Mouse (Mus musculus) naive thymus-derived CD4-positive, alpha-beta T cell, adult 2 months (primary cell): ENCODE data around the gene 3110082I17Rik.
"Not testable (repeated sequence)": the region's sequence is repeated elsewhere in the genome, so short reads cannot be mapped to it uniquely, and the experiment has no call there.

ENCODE experiments used
- DNase-seq: peaks from one replicate; pipeline ENCODE4 v3.0.0-alpha.2; 2011; ENCODE audit warnings: low read depth

Gene 3110082I17Rik

GRCm38 (mm10) chr5:139394399-139394798, 65.9 kb downstream of the 3110082I17Rik start:
- DNase-seq = no peak

- no peak for DNase-seq
Observed at GRCm38 (mm10) chr5:139393197-139393588, 67.1 kb downstream of the 3110082I17Rik start.

GRCm38 (mm10) chr5:139392219-139393196, 67.8 kb downstream of the 3110082I17Rik start:
- peak; percentile 5 for DNase-seq

GRCm38 (mm10) chr5:139391309-139391990, 68.9 kb downstream of the 3110082I17Rik start:
- no peak for DNase-seq

- DNase-seq = not testable (repeated sequence)
Observed at GRCm38 (mm10) chr5:139390324-139391119, 69.8 kb downstream of the 3110082I17Rik start.

- peak; percentile 34 for DNase-seq
Observed at GRCm38 (mm10) chr5:139389676-139390061, 70.7 kb downstream of the 3110082I17Rik start.

- DNase-seq = peak; percentile 48
Observed at GRCm38 (mm10) chr5:139388694-139389675, 71.3 kb downstream of the 3110082I17Rik start.

GRCm38 (mm10) chr5:139388195-139388570, 72.1 kb downstream of the 3110082I17Rik start:
- peak; percentile 8 for DNase-seq

GRCm38 (mm10) chr5:139387329-139388194, 72.8 kb downstream of the 3110082I17Rik start:
- peak; percentile 9 for DNase-seq

GRCm38 (mm10) chr5:139386047-139386446, 74.3 kb downstream of the 3110082I17Rik start:
- no peak for DNase-seq

GRCm38 (mm10) chr5:139384531-139384930, 75.8 kb downstream of the 3110082I17Rik start:
- DNase-seq = peak; percentile 65

- DNase-seq = no peak
Observed at GRCm38 (mm10) chr5:139383234-139383633, 77.1 kb downstream of the 3110082I17Rik start.

- peak; percentile 93 for DNase-seq
Observed at GRCm38 (mm10) chr5:139382760-139383159, 77.6 kb downstream of the 3110082I17Rik start.

- DNase-seq = peak; percentile 91
Observed at GRCm38 (mm10) chr5:139381586-139382513, 78.5 kb downstream of the 3110082I17Rik start.

GRCm38 (mm10) chr5:139380385-139381248, 79.7 kb downstream of the 3110082I17Rik start:
- peak; percentile 75 for DNase-seq

- DNase-seq = peak; percentile 53
Observed at GRCm38 (mm10) chr5:139379771-139380384, 80.4 kb downstream of the 3110082I17Rik start.

GRCm38 (mm10) chr5:139378986-139379629, 81.2 kb downstream of the 3110082I17Rik start:
- DNase-seq = peak; percentile 38
